Mouse (Mus musculus): Measurements from ENCODE around the gene Coro1b. TPM values are rescaled to one million over a fixed set of nuclear protein-coding genes. Genes with fewer than 3 reads are reported as not detected.
A peak's percentile ranks its signal among the peaks of the same experiment; 100 is the strongest.

The Coro1b gene
- polyA plus RNA-seq, 1 experiment = not detected

DNA sequence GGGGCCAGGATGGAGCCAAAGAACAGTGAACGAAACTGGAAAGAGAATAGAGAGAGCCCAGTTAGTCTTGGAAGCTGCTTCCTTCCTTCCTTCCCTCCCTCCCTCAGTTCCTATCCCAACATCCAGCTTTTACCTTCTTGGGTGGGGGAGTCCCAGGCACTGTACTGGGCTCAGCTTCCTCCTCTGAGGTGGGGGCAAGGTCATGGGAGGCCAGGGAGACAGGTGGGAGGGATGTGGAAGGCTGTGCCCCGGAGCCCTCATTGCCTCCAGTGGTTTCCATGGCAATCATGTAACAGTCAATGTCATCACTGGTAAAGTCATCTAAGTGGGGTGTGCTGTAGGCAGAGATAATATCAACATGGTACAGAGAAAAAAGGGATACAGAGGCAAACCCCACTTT, 47.6 kb downstream of the Coro1b start:
- Histone ChIP-seq H3K4me1 (ENCODE audit: control insufficient read depth, insufficient read depth, low read length) (peaks cover 18% of the 10 kb centered on the region), H3K4me3 (ENCODE audit: insufficient read depth, low read depth, low read length) (no peak overlapping the region), H3K27ac (ENCODE audit: insufficient read depth, low read depth, low read length) (no peak overlapping the region)
- TF ChIP-seq CTCF (IDR thresholded peaks at IDR 0.05; ENCODE audit: insufficient read depth, low read depth, low read length) = no peak
- TF ChIP-seq POLR2A (IDR thresholded peaks at IDR 0.05; ENCODE audit: insufficient read depth, low read depth, low read length) = no peak
- WGBS = 38% methylated on average over 2 of the region's 2 CpGs

DNA sequence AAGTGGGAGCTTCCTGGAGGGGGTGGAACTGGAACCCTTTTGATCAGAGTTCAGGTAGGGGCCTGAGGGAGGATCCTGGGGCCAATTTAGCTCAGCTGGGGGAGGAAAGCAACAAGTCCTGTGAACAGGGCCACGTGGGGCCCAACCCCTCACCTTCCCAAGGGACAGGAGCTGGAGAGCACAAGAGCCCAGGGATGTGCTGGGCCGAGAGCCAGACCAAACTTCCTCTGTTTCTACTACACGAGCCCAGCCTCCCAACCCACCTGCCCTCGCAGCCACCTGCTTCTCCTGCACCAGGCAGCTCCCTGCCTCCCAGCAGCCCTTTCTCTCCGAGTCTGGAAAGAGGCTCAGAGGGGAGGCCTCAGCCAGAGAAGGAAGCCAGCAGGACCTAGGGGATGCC, 48.1 kb downstream of the Coro1b start:
- Histone ChIP-seq H3K4me3 (ENCODE audit: insufficient read depth, low read depth, low read length) (no peak overlapping the region), H3K27ac (ENCODE audit: insufficient read depth, low read depth, low read length) (no peak overlapping the region), H3K4me1 (ENCODE audit: control insufficient read depth, insufficient read depth, low read length) (peaks cover 18% of the 10 kb centered on the region)
- TF ChIP-seq POLR2A (IDR thresholded peaks at IDR 0.05; ENCODE audit: insufficient read depth, low read depth, low read length) = no peak
- WGBS = 51% methylated on average over 5 of the region's 5 CpGs

DNA sequence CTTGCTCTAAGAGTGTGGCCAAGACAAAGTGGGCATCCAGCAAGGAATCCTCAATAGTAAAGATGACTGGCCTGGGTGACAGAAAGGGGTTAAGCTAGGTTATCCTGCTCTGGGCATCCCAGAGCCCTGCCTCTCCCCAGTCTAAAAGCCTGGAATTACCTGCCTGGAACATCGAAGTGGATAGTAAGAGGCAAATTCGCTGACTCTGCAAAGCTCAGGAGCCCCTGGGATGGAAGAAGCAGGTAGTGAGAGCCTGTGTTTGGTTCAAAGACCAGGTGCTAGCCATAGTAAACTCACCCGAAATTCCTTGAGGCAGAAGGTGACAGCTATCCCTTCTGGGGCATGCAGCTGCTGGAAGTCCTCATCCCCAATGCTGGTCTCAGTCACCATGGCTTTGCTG, 48.8 kb downstream of the Coro1b start:
- 75% methylated on average over 3 of the region's 3 CpGs for WGBS
- Histone ChIP-seq H3K4me3 (ENCODE audit: insufficient read depth, low read depth, low read length) (no peak overlapping the region), H3K27ac (ENCODE audit: insufficient read depth, low read depth, low read length) (no peak overlapping the region), H3K4me1 (ENCODE audit: control insufficient read depth, insufficient read depth, low read length) (peaks cover 24% of the 10 kb centered on the region)
- TF ChIP-seq POLR2A (IDR thresholded peaks at IDR 0.05; ENCODE audit: insufficient read depth, low read depth, low read length) (no peak), CTCF (IDR thresholded peaks at IDR 0.05; ENCODE audit: insufficient read depth, low read depth, low read length) (no peak)

DNA sequence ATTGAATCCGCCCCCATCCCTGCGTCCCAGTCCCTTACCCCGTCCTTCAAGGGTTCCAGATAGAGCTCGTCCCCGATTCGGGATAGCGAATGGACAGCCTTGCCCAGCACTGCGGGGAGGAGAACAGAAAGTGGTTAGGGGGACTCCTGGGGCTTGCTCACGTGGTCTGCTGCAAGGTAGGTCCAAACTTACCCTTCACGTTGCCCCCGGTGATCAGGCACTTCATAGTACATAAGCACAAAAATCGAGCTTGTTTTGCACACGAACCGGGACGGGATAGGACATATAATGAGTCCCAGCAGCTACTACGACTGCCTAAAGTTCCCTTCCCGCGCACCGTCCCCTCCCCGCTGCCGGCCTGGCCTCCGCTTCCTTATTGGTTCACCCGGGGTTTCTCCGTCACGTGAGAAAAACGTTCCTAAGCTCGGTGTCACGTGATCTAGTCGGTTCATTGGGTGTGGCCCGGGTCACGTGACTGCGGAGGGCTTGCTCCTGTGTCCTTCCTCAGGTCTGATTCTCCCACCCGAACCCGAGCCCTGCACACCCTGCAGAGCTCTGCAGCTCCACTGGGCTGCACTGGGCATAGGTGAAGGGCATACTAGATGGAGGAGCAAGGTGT, 53.0 kb downstream of the Coro1b start, which contains the start of gene Rad9a:
TSS of gene Rad9a (minus strand) at position 372 of the 619 bp plus-strand sequence.
- Histone ChIP-seq H3K4me1 (ENCODE audit: control insufficient read depth, insufficient read depth, low read length) (peaks cover 22% of the 10 kb centered on the region), H3K27ac (ENCODE audit: insufficient read depth, low read depth, low read length) (peak within 1 kb of the TSS; percentile 52; the same call in 1 of the 2 replicates), H3K4me3 (ENCODE audit: insufficient read depth, low read depth, low read length) (peak within 1 kb of the TSS; percentile 62)
- under 1% methylated on average over 34 of the region's 34 CpGs for whole genome bisulfite sequencing
- peak; percentile 80 for TF ChIP-seq POLR2A (IDR thresholded peaks at IDR 0.05; ENCODE audit: insufficient read depth, low read depth, low read length)
- TF ChIP-seq CTCF (IDR thresholded peaks at IDR 0.05; ENCODE audit: insufficient read depth, low read depth, low read length) = no peak

DNA sequence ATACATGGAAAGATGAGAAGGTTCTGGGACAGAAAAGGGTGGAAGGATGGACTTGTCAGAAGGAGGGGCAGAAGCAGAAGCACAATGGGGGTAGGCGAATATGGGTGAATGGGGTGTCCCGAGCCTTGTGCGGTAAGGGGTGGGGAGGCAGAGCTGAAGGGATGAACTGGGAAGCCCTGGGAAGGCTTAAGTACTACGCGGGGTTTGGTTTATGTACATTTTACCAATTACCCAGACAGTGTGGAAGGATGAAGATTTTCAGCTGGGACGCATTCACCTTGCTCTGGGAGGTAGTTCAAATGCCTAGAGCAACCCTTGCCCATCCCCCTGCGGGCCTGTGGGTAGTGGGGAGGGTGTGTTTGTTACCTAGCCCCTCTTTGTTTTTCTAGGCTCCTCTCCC, 53.7 kb downstream of the Coro1b start:
- Histone ChIP-seq H3K27ac (ENCODE audit: insufficient read depth, low read depth, low read length) (no peak overlapping the region), H3K4me1 (ENCODE audit: control insufficient read depth, insufficient read depth, low read length) (peaks cover 22% of the 10 kb centered on the region), H3K4me3 (ENCODE audit: insufficient read depth, low read depth, low read length) (peak overlapping the region; percentile 62)
- 27% methylated on average over 7 of the region's 7 CpGs for WGBS
- TF ChIP-seq POLR2A (IDR thresholded peaks at IDR 0.05; ENCODE audit: insufficient read depth, low read depth, low read length) (no peak), CTCF (IDR thresholded peaks at IDR 0.05; ENCODE audit: insufficient read depth, low read depth, low read length) (no peak)

DNA sequence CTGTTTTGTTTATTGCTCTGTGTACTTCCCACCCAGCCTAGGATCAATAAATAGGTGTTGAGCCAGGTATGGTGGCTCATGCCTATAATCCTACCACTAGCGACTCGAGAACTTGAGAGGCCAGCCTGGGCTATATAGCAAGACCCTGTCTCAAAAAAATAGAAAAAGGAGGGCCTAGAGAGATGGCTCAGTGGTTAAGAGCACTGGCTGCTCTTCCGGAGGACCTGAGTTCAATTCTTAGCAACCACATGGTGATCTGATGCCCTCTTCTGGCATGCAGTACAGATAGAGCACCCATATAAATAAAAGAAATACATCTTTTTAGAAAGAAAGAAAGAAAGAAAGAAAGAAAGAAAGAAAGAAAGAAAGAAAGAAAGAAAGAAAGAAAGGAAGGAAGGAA, 54.7 kb downstream of the Coro1b start:
- no peak for TF ChIP-seq CTCF (IDR thresholded peaks at IDR 0.05; ENCODE audit: insufficient read depth, low read depth, low read length)
- no peak for TF ChIP-seq POLR2A (IDR thresholded peaks at IDR 0.05; ENCODE audit: insufficient read depth, low read depth, low read length)
- Histone ChIP-seq H3K27ac (ENCODE audit: insufficient read depth, low read depth, low read length) (no peak overlapping the region), H3K4me1 (ENCODE audit: control insufficient read depth, insufficient read depth, low read length) (peaks cover 22% of the 10 kb centered on the region), H3K4me3 (ENCODE audit: insufficient read depth, low read depth, low read length) (no peak overlapping the region)
- 61% methylated on average over 3 of the region's 3 CpGs for WGBS

Other genes with a start within 250 kb of the Coro1b start
- not detected in 2 replicates for gene Tcirg1, start 241.5 kb upstream of the Coro1b start, polyA plus RNA-seq (2012; ENCODE audit: insufficient read depth, insufficient read length, low replicate concordance, missing spikeins)
- not detected in 2 replicates for gene Ndufs8, start 235.8 kb upstream of the Coro1b start, polyA plus RNA-seq (2012; ENCODE audit: insufficient read depth, insufficient read length, low replicate concordance, missing spikeins)
- gene Aldh3b1, start 218.8 kb upstream of the Coro1b start, polyA plus RNA-seq (2012; ENCODE audit: insufficient read depth, insufficient read length, low replicate concordance, missing spikeins) = not detected in 2 replicates
- not detected in 2 replicates for gene Unc93b1, start 213.4 kb upstream of the Coro1b start, polyA plus RNA-seq (2012; ENCODE audit: insufficient read depth, insufficient read length, low replicate concordance, missing spikeins)
- not detected in 2 replicates for gene Aldh3b3, start 190.0 kb upstream of the Coro1b start, polyA plus RNA-seq (2012; ENCODE audit: insufficient read depth, insufficient read length, low replicate concordance, missing spikeins)
- not detected in 2 replicates for gene Aldh3b2, start 176.3 kb upstream of the Coro1b start, polyA plus RNA-seq (2012; ENCODE audit: insufficient read depth, insufficient read length, low replicate concordance, missing spikeins)
- not detected in 2 replicates for gene Acy3, start 162.0 kb upstream of the Coro1b start, polyA plus RNA-seq (2012; ENCODE audit: insufficient read depth, insufficient read length, low replicate concordance, missing spikeins)
- gene Tbx10, start 155.9 kb upstream of the Coro1b start, polyA plus RNA-seq (2012; ENCODE audit: insufficient read depth, insufficient read length, low replicate concordance, missing spikeins) = not detected in 2 replicates
- gene Nudt8, start 148.0 kb upstream of the Coro1b start, polyA plus RNA-seq (2012; ENCODE audit: insufficient read depth, insufficient read length, low replicate concordance, missing spikeins) = not detected in 2 replicates
- not detected in 2 replicates for gene Gm49405, start 148.0 kb upstream of the Coro1b start, polyA plus RNA-seq (2012; ENCODE audit: insufficient read depth, insufficient read length, low replicate concordance, missing spikeins)
- not detected in 2 replicates for gene Doc2g, start 145.3 kb upstream of the Coro1b start, polyA plus RNA-seq (2012; ENCODE audit: insufficient read depth, insufficient read length, low replicate concordance, missing spikeins)
- gene Ndufv1, start 135.8 kb upstream of the Coro1b start, polyA plus RNA-seq (2012; ENCODE audit: insufficient read depth, insufficient read length, low replicate concordance, missing spikeins) = 777 TPM in 1 of 2 replicates, not detected in the other
- gene Gstp1, start 110.6 kb upstream of the Coro1b start, polyA plus RNA-seq (2012; ENCODE audit: insufficient read depth, insufficient read length, low replicate concordance, missing spikeins) = not detected in 2 replicates
- gene Gstp2, start 102.6 kb upstream of the Coro1b start, polyA plus RNA-seq (2012; ENCODE audit: insufficient read depth, insufficient read length, low replicate concordance, missing spikeins) = not detected in 2 replicates
- not detected in 2 replicates for gene Gstp3, start 89.0 kb upstream of the Coro1b start, polyA plus RNA-seq (2012; ENCODE audit: insufficient read depth, insufficient read length, low replicate concordance, missing spikeins)
- gene Cabp2, start 67.0 kb upstream of the Coro1b start, polyA plus RNA-seq (2012; ENCODE audit: insufficient read depth, insufficient read length, low replicate concordance, missing spikeins) = not detected in 2 replicates
- not detected in 2 replicates for gene Cdk2ap2, start 51.4 kb upstream of the Coro1b start, polyA plus RNA-seq (2012; ENCODE audit: insufficient read depth, insufficient read length, low replicate concordance, missing spikeins)
- gene Pitpnm1, start 48.6 kb upstream of the Coro1b start, polyA plus RNA-seq (2012; ENCODE audit: insufficient read depth, insufficient read length, low replicate concordance, missing spikeins) = not detected in 2 replicates
- not detected in 2 replicates for gene Aip, start 22.8 kb upstream of the Coro1b start, polyA plus RNA-seq (2012; ENCODE audit: insufficient read depth, insufficient read length, low replicate concordance, missing spikeins)
- gene Gpr152, start 8.8 kb upstream of the Coro1b start, polyA plus RNA-seq (2012; ENCODE audit: insufficient read depth, insufficient read length, low replicate concordance, missing spikeins) = not detected in 2 replicates
- not detected in 2 replicates for gene Cabp4, start 4.6 kb upstream of the Coro1b start, polyA plus RNA-seq (2012; ENCODE audit: insufficient read depth, insufficient read length, low replicate concordance, missing spikeins)
- gene Ptprcap, start 5.0 kb downstream of the Coro1b start, polyA plus RNA-seq (2012; ENCODE audit: insufficient read depth, insufficient read length, low replicate concordance, missing spikeins) = 485 TPM in 1 of 2 replicates, not detected in the other
- not detected in 2 replicates for gene Rps6kb2, start 14.7 kb downstream of the Coro1b start, polyA plus RNA-seq (2012; ENCODE audit: insufficient read depth, insufficient read length, low replicate concordance, missing spikeins)
- gene Carns1, start 26.9 kb downstream of the Coro1b start, polyA plus RNA-seq (2012; ENCODE audit: insufficient read depth, insufficient read length, low replicate concordance, missing spikeins) = not detected in 2 replicates
- gene Tbc1d10c, start 42.7 kb downstream of the Coro1b start, polyA plus RNA-seq (2012; ENCODE audit: insufficient read depth, insufficient read length, low replicate concordance, missing spikeins) = 247 TPM in 1 of 2 replicates, not detected in the other
- 405 and 768 TPM in 2 replicates for gene Ppp1ca, start 43.4 kb downstream of the Coro1b start, polyA plus RNA-seq (2012; ENCODE audit: insufficient read depth, insufficient read length, low replicate concordance, missing spikeins)
- not detected in 2 replicates for gene Rad9a, start 53.0 kb downstream of the Coro1b start, polyA plus RNA-seq (2012; ENCODE audit: insufficient read depth, insufficient read length, low replicate concordance, missing spikeins)
- gene Clcf1, start 65.6 kb downstream of the Coro1b start, polyA plus RNA-seq (2012; ENCODE audit: insufficient read depth, insufficient read length, low replicate concordance, missing spikeins) = not detected in 2 replicates
- not detected in 2 replicates for gene AC109138.7, start 65.7 kb downstream of the Coro1b start, polyA plus RNA-seq (2012; ENCODE audit: insufficient read depth, insufficient read length, low replicate concordance, missing spikeins)
- gene Pold4, start 83.3 kb downstream of the Coro1b start, polyA plus RNA-seq (2012; ENCODE audit: insufficient read depth, insufficient read length, low replicate concordance, missing spikeins) = not detected in 2 replicates
- gene Ssh3, start 120.6 kb downstream of the Coro1b start, polyA plus RNA-seq (2012; ENCODE audit: insufficient read depth, insufficient read length, low replicate concordance, missing spikeins) = not detected in 2 replicates
- not detected in 2 replicates for gene Ankrd13d, start 134.5 kb downstream of the Coro1b start, polyA plus RNA-seq (2012; ENCODE audit: insufficient read depth, insufficient read length, low replicate concordance, missing spikeins)
- 210 TPM in 1 of 2 replicates, not detected in the other for gene Grk2, start 157.6 kb downstream of the Coro1b start, polyA plus RNA-seq (2012; ENCODE audit: insufficient read depth, insufficient read length, low replicate concordance, missing spikeins)
- gene Kdm2a, start 249.7 kb downstream of the Coro1b start, polyA plus RNA-seq (2012; ENCODE audit: insufficient read depth, insufficient read length, low replicate concordance, missing spikeins) = 282 TPM in 1 of 2 replicates, not detected in the other

Data from olfactory bulb, adult 2 months (tissue).